Mouse (Mus musculus) heart, adult 2 months (tissue): ENCODE measurements around the gene Ror1. TPM values are rescaled to one million over a fixed set of nuclear protein-coding genes. Genes with fewer than 3 reads are reported as not detected.

Experiments
- DNase-seq, 2 experiments: peaks; one replicate each; pipeline ENCODE4 v3.0.0; 2021
- H3K27ac ChIP-seq: fragments of 200-600 bp; 2 replicates; pipeline ENCODE4 v1.8.1; 2022
- H3K27me3 ChIP-seq: fragments of 200-500 bp; 2 replicates; pipeline ENCODE4 v1.6.1; 2012; ENCODE audit warnings: mild to moderate bottlenecking, low read length, inconsistent platforms, mixed read lengths; ENCODE audit not compliant: control insufficient read depth, insufficient read depth
- H3K36me3 ChIP-seq: fragments of 200-500 bp; 2 replicates; pipeline ENCODE4 v1.6.1; 2012; ENCODE audit warnings: low read length, inconsistent platforms; ENCODE audit not compliant: control insufficient read depth, insufficient read depth
- H3K4me1 ChIP-seq: fragments of 200-500 bp; 2 replicates; pipeline ENCODE4 v1.6.1; 2011; ENCODE audit warnings: low read length; ENCODE audit not compliant: control insufficient read depth, insufficient read depth
- H3K4me3 ChIP-seq: fragments of 200-600 bp; 2 replicates; pipeline ENCODE4 v1.8.1; 2022
- H3K79me2 ChIP-seq: fragments of 200-500 bp; replicated peaks from 2 replicates; pipeline ENCODE4 v1.6.1; 2012; ENCODE audit warnings: mild to moderate bottlenecking, inconsistent platforms, low read length, moderate library complexity, mixed read lengths; ENCODE audit not compliant: control insufficient read depth, insufficient read depth
- H3K9ac ChIP-seq: fragments of 200-500 bp; 2 replicates; pipeline ENCODE4 v1.6.1; 2012; ENCODE audit warnings: low read depth, mild to moderate bottlenecking, control low read depth, inconsistent platforms, low read length, mixed read lengths
- CTCF ChIP-seq: fragments of 200-600 bp; IDR thresholded peaks from 2 replicates; pipeline ENCODE4 v1.8.1; 2022; ENCODE audit warnings: antibody characterized with exemption, mild to moderate bottlenecking, moderate library complexity
- EP300 ChIP-seq: fragments of 200-500 bp; IDR thresholded peaks from 2 replicates; pipeline ENCODE4 v1.6.1; 2011; ENCODE audit warnings: low read depth, low read length, control low read depth; ENCODE audit not compliant: insufficient read depth
- POLR2A ChIP-seq: fragments of 200-500 bp; IDR thresholded peaks from 2 replicates; pipeline ENCODE4 v1.6.1; 2011; ENCODE audit warnings: mild to moderate bottlenecking, low read depth, low read length, control low read depth; ENCODE audit not compliant: insufficient read depth
- WGBS: fragments of 180-500 bp; shearing (Covaris S2); methylation state at CpG from one replicate; pipeline ENCODE4 v1.1.7; 2018; 5-methylcytosine and 5-hydroxymethylcytosine counted together
- intact Hi-C: fragments of 180-260 bp; cut with DNase I; formaldehyde crosslinking; loops from one replicate; pipeline ENCODE4 v1.15.1; 2025
- polyA plus RNA-seq: library from polyadenylated mRNA; depleted of rRNA; stranded (reverse); fragments of >200 nt; gene quantifications from 2 replicates; pipeline ENCODE4 v1.2.3, GENCODE M21; 2012
- total RNA-seq, 2 experiments: library from RNA; stranded (reverse); gene quantifications; 2 replicates each; pipeline ENCODE4 v1.2.3; 2021

Gene Ror1
- total and polyA plus RNA-seq, 3 experiments: 2.3 to 5.0 (median 3.4) TPM

- Histone ChIP-seq H3K27me3 (no peaks in the 10 kb centered on the region), H3K27ac (no peak overlapping the region), H3K9ac (no peak overlapping the region), H3K4me1 (peaks cover 8% of the 10 kb centered on the region), H3K79me2 (no peaks in the 10 kb centered on the region), H3K36me3 (no peaks in the 10 kb centered on the region), H3K4me3 (no peak overlapping the region)
- TF ChIP-seq POLR2A (no peak), EP300 (no peak), CTCF (no peak)
- intact Hi-C loops: no loop called here
- 72% methylated on average over 10 of the region's 10 CpGs for WGBS
- no peak for DNase-seq
These were observed 157.1 kb downstream of the Ror1 start for GRCm38 (mm10) chr4:100252646-100253045.

GRCm38 (mm10) chr4:100253401-100253800 lies 157.8 kb downstream of the Ror1 start:
- DNase-seq: no peak
- no peak overlapping the region for H3K27ac ChIP-seq
- no peaks in the 10 kb centered on the region for H3K36me3 ChIP-seq
- intact Hi-C loops: no loop called here
- H3K27me3 ChIP-seq: no peaks in the 10 kb centered on the region
- WGBS: 86% methylated on average over 9 of the region's 9 CpGs
- no peaks in the 10 kb centered on the region for H3K79me2 ChIP-seq
- no peak overlapping the region for H3K4me3 ChIP-seq
- H3K4me1 ChIP-seq: peaks cover 7% of the 10 kb centered on the region
- TF ChIP-seq POLR2A: no peak
- TF ChIP-seq CTCF: no peak
- no peak for TF ChIP-seq EP300
- H3K9ac ChIP-seq: no peak overlapping the region

- 92% methylated on average over 7 of the region's 7 CpGs for WGBS
- intact Hi-C loops: no loop called here
- Histone ChIP-seq H3K27ac (no peak overlapping the region), H3K27me3 (no peaks in the 10 kb centered on the region), H3K36me3 (no peaks in the 10 kb centered on the region), H3K4me3 (no peak overlapping the region), H3K4me1 (peaks cover 7% of the 10 kb centered on the region), H3K79me2 (no peaks in the 10 kb centered on the region), H3K9ac (no peak overlapping the region)
- TF ChIP-seq POLR2A (no peak), CTCF (no peak), EP300 (no peak)
- DNase-seq: no peak
These were observed 158.2 kb downstream of the Ror1 start for GRCm38 (mm10) chr4:100253831-100254230.

GRCm38 (mm10) chr4:100258462-100258861 lies 162.9 kb downstream of the Ror1 start:
- intact Hi-C loops: no loop called here
- 86% methylated on average over 5 of the region's 5 CpGs for WGBS
- no peak overlapping the region for H3K27ac ChIP-seq
- no peak for DNase-seq
- no peaks in the 10 kb centered on the region; the same call in 1 of the 2 replicates for H3K79me2 ChIP-seq
- no peaks in the 10 kb centered on the region for H3K27me3 ChIP-seq
- no peaks in the 10 kb centered on the region for H3K36me3 ChIP-seq
- no peak overlapping the region for H3K9ac ChIP-seq
- peaks cover 5% of the 10 kb centered on the region for H3K4me1 ChIP-seq
- no peak for TF ChIP-seq POLR2A
- no peak for TF ChIP-seq EP300
- TF ChIP-seq CTCF: no peak
- H3K4me3 ChIP-seq: no peak overlapping the region

- intact Hi-C loops: no loop called here
- 85% methylated on average over 1 of the region's 1 CpGs for WGBS
These were observed 168.3 kb downstream of the Ror1 start for GRCm38 (mm10) chr4:100263917-100264316.

GRCm38 (mm10) chr4:100271059-100271735 lies 175.6 kb downstream of the Ror1 start:
- TF ChIP-seq POLR2A: no peak
- TF ChIP-seq EP300: no peak
- TF ChIP-seq CTCF: no peak
- no peak overlapping the region for H3K4me3 ChIP-seq
- WGBS: 75% methylated on average over 10 of the region's 10 CpGs
- H3K36me3 ChIP-seq: no peaks in the 10 kb centered on the region; the same call in 1 of the 2 replicates
- intact Hi-C loops: no loop called here
- no peak overlapping the region for H3K9ac ChIP-seq
- H3K27me3 ChIP-seq: no peaks in the 10 kb centered on the region
- no peaks in the 10 kb centered on the region; the same call in 1 of the 2 replicates for H3K4me1 ChIP-seq
- no peaks in the 10 kb centered on the region for H3K79me2 ChIP-seq
- DNase-seq: no peak
- no peak overlapping the region for H3K27ac ChIP-seq

More at GRCm38 (mm10) chr4:100263917-100264316, 168.3 kb downstream of the Ror1 start:
- Histone ChIP-seq H3K4me3 (no peak overlapping the region), H3K79me2 (no peaks in the 10 kb centered on the region; the same call in 1 of the 2 replicates), H3K27me3 (no peaks in the 10 kb centered on the region), H3K36me3 (no peaks in the 10 kb centered on the region), H3K27ac (no peak overlapping the region), H3K9ac (no peak overlapping the region), H3K4me1 (no peaks in the 10 kb centered on the region)
- TF ChIP-seq POLR2A (no peak), EP300 (no peak), CTCF (no peak)
- DNase-seq: no peak
